Mouse (Mus musculus) heart, embryonic 16.5 days (tissue): ENCODE measurements around the gene Asic4. TPM values are rescaled to one million over a fixed set of nuclear protein-coding genes. Genes with fewer than 3 reads are reported as not detected.

Experiments
- ATAC-seq: fragments of 200-750 bp; cut with Nextera tagmentation; replicated peaks from 2 replicates; pipeline ENCODE4 v1.8.0; 2017; ENCODE audit warnings: moderate number of reproducible peaks; ENCODE audit not compliant: insufficient read depth, low FRiP score; ENCODE audit errors: extremely low read depth
- H3K27ac ChIP-seq: fragments of 300-500 bp; sonication (generic); 2 replicates; pipeline ENCODE4 v1.5.1; 2014; ENCODE audit warnings: mild to moderate bottlenecking, low read length, control low read depth, moderate library complexity
- H3K27me3 ChIP-seq: fragments of 300-500 bp; sonication (generic); 2 replicates; pipeline ENCODE4 v1.6.1; 2014; ENCODE audit warnings: low read length, mixed read lengths; ENCODE audit not compliant: control insufficient read depth, insufficient read depth
- H3K36me3 ChIP-seq: fragments of 300-500 bp; sonication (generic); 2 replicates; pipeline ENCODE4 v1.6.1; 2014; ENCODE audit not compliant: control insufficient read depth, insufficient read depth
- H3K4me1 ChIP-seq: fragments of 300-500 bp; sonication (generic); 2 replicates; pipeline ENCODE4 v1.6.1; 2014; ENCODE audit warnings: low read length, mixed read lengths; ENCODE audit not compliant: control insufficient read depth, insufficient read depth
- H3K4me2 ChIP-seq: fragments of 300-500 bp; sonication (generic); 2 replicates; pipeline ENCODE4 v1.6.1; 2014; ENCODE audit warnings: low read depth, mild to moderate bottlenecking, control low read depth, low read length
- H3K4me3 ChIP-seq: fragments of 300-500 bp; sonication (generic); 2 replicates; pipeline ENCODE4 v1.5.1; 2014; ENCODE audit warnings: mild to moderate bottlenecking, control low read depth, low read length
- H3K9ac ChIP-seq: fragments of 300-500 bp; sonication (generic); 2 replicates; pipeline ENCODE4 v1.6.1; 2014; ENCODE audit warnings: low read length, control low read depth
- H3K9me3 ChIP-seq: fragments of 300-500 bp; sonication (generic); replicated peaks from 2 replicates; pipeline ENCODE4 v1.6.1; 2016; ENCODE audit warnings: low read length; ENCODE audit not compliant: control insufficient read depth
- whole genome bisulfite sequencing: fragments of 180-500 bp; shearing (Covaris S2); extraction: QIAGEN DNeasy Blood & Tissue Kit; methylation state at CpG from one replicate; pipeline ENCODE4 v1.1.7; 2014; 5-methylcytosine and 5-hydroxymethylcytosine counted together
- polyA plus RNA-seq: library from polyadenylated mRNA; unstranded; fragments of >200 nt; fragmentation: Nextera tagmentation; extraction: Ambion mirVana; gene quantifications from 2 replicates; pipeline ENCODE4 v1.2.1, GENCODE M21; 2015

The Asic4 gene
- polyA plus RNA-seq, 1 experiment from 2014 or later = 0.08 TPM

DNA sequence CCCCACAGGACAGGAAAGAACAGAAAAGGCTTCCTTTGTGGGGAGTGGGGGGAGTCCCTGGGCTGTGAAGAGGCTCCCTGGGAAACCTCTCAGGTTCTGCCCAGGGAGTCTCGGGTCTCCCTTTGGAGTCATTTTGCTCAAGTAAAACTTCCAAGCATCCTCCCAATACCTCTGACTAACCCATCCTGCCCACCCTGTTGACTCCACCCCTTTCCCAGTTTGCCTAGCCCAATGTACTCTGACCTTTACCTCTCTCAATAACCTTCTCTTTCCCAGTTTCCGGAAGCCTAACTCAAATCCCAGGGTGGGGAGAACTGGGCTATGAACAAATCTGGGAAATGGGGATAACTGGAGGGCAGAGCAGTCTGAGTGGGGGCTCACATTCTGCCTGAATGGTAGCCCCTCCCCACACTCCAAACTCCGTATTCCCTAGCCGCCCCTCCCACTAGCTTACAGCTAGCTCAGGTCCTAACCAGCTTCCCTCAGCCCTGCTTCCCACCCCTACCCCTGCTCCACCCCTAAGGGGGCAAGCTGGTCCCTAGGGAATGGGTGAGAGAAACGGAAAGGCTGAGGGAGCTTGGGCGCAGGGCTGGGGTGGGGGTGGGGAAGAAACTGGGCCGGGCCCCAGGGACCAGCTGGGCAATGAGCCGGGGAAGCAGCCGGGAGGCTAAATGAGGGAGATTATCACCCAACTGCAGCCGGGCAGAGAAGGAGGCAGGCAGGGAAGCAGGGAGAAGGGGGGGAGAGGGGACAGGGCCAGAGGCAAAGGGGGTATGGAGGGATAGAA, 2.8 kb upstream of the Asic4 start:
- WGBS = 12% methylated on average over 10 of the region's 10 CpGs
- H3K9ac ChIP-seq = no peak overlapping the region

DNA sequence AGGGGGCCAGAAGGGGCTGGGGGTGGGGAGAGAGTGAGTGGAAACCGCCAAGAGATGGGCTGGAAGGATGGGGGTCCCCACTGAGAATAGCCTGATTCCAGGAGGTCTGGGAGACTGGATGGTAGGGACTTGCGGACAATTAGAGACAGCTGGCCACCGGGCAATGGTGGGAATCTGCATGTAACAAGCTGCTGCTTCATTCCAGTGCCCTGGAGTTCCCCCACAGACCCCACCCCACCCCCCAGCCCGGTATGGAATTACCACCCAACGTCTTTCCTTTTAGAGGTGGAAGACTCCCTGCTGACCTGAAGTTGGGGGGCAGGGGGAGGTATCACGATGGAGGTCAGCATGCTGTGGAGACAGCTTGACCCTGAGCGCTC, 2.2 kb upstream of the Asic4 start:
- Histone ChIP-seq H3K9ac (no peak overlapping the region; the same call in 1 of the 2 replicates), H3K27ac (no peak overlapping the region)
- no peak for ATAC-seq

More for the DNA sequence above, 2.8 kb upstream of the Asic4 start:
- Histone ChIP-seq H3K27me3 (peaks cover 69% of the 10 kb centered on the region), H3K4me3 (no peak overlapping the region), H3K9me3 (no peaks in the 10 kb centered on the region), H3K27ac (no peak overlapping the region), H3K4me2 (peak overlapping the region; percentile 41; the same call in 1 of the 2 replicates), H3K4me1 (peaks cover 51% of the 10 kb centered on the region), H3K36me3 (no peaks in the 10 kb centered on the region; the same call in 1 of the 2 replicates)
- ATAC-seq = no peak

DNA sequence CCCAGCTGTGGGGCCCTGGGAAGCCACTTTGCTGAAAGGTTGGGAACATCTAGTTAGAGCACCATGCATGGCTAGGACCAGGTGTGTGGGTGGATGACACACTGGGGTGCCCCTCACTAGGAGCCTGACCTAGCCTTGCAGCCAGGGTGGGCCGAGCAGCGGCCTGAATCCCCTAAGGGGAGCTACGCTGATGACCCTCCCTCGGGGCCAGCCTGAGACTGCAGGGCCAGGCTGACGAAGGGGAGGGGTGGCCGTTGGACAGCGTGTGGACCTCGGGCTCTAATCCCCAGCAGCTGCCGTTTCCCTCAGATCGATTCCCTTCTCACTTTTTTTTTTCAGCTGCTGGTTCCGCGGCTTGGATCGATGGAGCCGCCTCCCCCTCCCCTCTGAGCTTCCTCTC, 1.3 kb upstream of the Asic4 start:
- H3K27ac ChIP-seq = no peak overlapping the region
- H3K4me1 ChIP-seq = peaks cover 51% of the 10 kb centered on the region
- H3K27me3 ChIP-seq = peaks cover 82% of the 10 kb centered on the region
- no peaks in the 10 kb centered on the region for H3K36me3 ChIP-seq
- no peaks in the 10 kb centered on the region for H3K9me3 ChIP-seq
- H3K4me3 ChIP-seq = no peak overlapping the region
- no peak overlapping the region for H3K9ac ChIP-seq
- no peak overlapping the region for H3K4me2 ChIP-seq
- 6% methylated on average over 13 of the region's 14 CpGs for WGBS
- ATAC-seq = no peak

More for the DNA sequence above, 2.2 kb upstream of the Asic4 start:
- no peak overlapping the region for H3K4me2 ChIP-seq
- H3K4me1 ChIP-seq = peaks cover 51% of the 10 kb centered on the region
- WGBS = 2% methylated on average over 7 of the region's 7 CpGs
- peaks cover 75% of the 10 kb centered on the region for H3K27me3 ChIP-seq
- no peak overlapping the region for H3K4me3 ChIP-seq
- no peaks in the 10 kb centered on the region for H3K9me3 ChIP-seq
- H3K36me3 ChIP-seq = no peaks in the 10 kb centered on the region

DNA sequence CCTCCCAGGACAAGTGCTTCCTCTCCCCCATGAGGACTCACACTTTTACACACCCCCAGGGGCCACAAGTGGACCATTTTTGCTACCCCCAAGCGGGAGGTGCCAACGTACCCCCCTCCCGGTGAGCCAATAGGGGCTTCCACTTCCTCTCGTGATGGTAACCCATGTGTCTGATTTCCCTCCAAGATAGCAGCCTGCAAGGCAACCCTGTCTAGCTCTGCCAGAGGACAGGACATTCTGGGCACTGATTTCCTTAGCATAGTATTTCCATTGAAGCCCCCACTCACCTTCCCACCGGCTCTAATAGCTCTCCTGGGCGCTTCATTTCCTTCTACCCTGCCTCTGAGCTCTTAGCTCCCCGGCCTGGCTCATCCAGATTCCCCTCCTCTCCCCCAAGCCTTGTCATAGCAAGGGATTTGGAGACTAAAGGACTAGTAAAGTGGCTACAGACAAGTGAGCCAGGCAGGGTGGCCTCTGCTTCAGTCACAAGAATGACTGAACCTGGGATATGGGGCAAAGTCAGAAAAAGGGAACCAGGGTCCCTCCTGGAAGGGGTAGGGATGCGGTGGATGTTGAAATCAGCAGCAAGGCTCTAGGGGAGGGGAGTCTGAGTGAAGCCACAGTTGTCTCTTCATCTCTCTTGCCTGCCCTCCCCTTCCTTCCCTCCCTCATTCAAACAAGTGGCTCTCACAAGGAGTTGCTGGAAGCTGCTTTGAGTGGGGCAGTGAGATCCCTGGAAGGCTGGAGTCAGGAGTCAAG, 680 bp upstream of the Asic4 start:
- Histone ChIP-seq H3K4me1 (peaks cover 51% of the 10 kb centered on the region), H3K9ac (no peak overlapping the region), H3K4me3 (no peak overlapping the region; the same call in 1 of the 2 replicates), H3K27ac (no peak overlapping the region), H3K4me2 (no peak overlapping the region), H3K9me3 (no peaks in the 10 kb centered on the region), H3K27me3 (peaks cover 84% of the 10 kb centered on the region), H3K36me3 (no peaks in the 10 kb centered on the region)
- WGBS = 16% methylated on average over 8 of the region's 8 CpGs
- no peak for ATAC-seq

DNA sequence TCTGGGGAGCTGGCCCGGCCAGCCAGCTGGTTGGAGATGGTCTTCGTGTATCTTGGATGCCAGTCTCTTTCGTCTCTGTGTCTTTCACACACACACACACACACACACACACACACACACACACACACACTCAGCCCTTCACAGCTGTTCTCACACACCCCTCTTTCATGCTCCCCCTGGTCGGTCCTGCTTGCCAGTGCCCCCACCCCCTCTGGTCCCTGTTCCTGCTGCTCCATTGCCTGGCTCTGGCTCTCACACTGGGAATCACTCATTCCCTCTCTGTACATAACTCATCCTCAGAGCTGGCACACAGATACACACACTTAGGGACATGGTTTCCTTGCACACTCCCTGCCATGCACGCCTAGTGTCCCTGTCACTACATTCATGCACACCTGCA, 1.7 kb downstream of the Asic4 start:
- ATAC-seq = no peak
- H3K4me1 ChIP-seq = peaks cover 27% of the 10 kb centered on the region
- H3K9ac ChIP-seq = no peak overlapping the region
- H3K27ac ChIP-seq = no peak overlapping the region
- no peaks in the 10 kb centered on the region for H3K9me3 ChIP-seq
- H3K36me3 ChIP-seq = no peaks in the 10 kb centered on the region
- H3K27me3 ChIP-seq = peaks cover 85% of the 10 kb centered on the region
- WGBS = 67% methylated on average over 5 of the region's 5 CpGs
- no peak overlapping the region for H3K4me3 ChIP-seq
- no peak overlapping the region for H3K4me2 ChIP-seq

DNA sequence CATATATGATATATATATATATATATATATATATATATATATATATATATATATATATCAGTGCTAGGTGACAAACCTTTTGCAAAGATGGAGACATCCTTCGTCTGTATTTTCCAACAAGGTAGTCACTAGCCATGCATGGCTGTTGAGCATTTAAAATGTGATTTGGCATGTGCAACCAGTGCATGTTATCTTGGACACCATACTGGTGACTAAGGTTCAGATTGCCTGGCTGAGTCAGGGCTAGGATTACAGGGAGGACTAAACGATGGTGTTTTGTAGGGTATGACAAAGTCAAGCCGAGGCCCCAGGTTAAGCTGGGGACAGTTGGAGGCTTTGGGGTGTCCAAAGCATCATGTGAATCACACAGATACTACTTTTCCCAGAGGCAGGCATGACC, 5.2 kb downstream of the Asic4 start:
- Histone ChIP-seq H3K9me3 (no peaks in the 10 kb centered on the region), H3K4me2 (no peak overlapping the region), H3K27ac (no peak overlapping the region), H3K4me1 (peaks cover 17% of the 10 kb centered on the region), H3K27me3 (peaks cover 63% of the 10 kb centered on the region), H3K9ac (no peak overlapping the region), H3K4me3 (no peak overlapping the region), H3K36me3 (no peaks in the 10 kb centered on the region)
- ATAC-seq = no peak
- 64% methylated on average over 3 of the region's 3 CpGs for WGBS

DNA sequence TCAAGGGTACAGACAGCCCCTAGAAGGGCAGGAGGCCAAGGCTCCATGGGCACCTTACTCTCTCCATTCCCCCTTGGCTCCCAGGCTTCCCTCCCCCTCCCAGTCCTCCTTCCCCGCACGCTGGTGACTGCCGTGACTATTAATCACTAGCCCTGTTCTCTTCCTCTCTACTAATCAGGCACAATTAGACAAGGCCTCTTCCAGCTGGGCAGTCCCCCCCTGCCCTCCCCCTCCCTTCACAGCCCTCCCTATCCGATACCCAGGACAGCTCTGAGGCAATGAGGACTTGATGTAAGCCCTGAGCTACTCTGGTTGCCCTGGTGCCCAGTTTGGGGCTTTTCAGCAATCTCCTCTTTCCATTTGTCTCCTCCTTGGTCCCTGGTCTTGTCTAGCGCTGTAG, 5.7 kb downstream of the Asic4 start:
- no peak for ATAC-seq
- Histone ChIP-seq H3K4me3 (no peak overlapping the region), H3K9ac (no peak overlapping the region), H3K27me3 (peaks cover 58% of the 10 kb centered on the region), H3K36me3 (no peaks in the 10 kb centered on the region), H3K4me2 (no peak overlapping the region), H3K9me3 (no peaks in the 10 kb centered on the region), H3K27ac (no peak overlapping the region), H3K4me1 (peaks cover 12% of the 10 kb centered on the region)
- 54% methylated on average over 5 of the region's 5 CpGs for WGBS

DNA sequence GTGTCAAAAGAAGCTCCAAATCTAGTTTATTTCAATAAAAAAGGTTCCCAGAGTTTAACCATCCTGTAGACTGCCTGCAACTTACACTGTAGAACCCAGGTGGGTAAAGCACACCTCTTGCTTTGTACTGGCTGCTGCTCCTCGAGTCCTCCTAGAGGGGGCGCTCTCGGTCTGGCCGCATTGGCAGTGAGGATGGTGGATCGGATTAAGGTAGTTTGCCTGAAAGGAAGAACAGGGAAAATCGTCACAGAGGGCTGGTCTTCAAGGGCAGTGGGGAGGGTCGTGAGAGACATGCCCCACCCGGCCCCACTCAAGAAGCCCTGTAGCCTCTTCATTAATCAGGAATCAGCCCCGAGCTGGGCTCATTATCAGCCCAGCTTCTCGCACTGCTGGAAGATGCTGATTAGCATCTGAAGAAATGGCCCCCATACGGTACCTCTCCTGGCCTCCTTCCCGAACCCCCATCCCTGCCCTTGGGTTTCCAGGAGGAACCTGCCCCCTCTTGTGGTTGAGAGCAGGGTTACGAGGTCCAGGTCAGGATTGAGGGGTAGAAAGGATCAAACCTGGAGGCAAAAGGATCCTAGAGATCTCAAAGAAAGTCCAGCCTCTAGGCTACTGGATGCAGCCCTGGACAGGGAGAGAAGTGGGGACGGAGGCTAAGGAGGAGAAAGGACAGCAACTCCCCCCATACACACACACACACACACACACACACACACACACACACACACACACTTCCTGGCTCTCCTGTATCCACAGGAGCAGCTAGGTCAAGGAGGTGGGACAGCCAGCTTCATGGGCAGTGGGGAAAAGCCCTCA, 6.7 kb downstream of the Asic4 start:
- no peak overlapping the region for H3K9ac ChIP-seq
- H3K4me3 ChIP-seq = no peak overlapping the region
- no peaks in the 10 kb centered on the region for H3K36me3 ChIP-seq
- WGBS = 18% methylated on average over 13 of the region's 14 CpGs
- no peaks in the 10 kb centered on the region for H3K9me3 ChIP-seq
- H3K27ac ChIP-seq = no peak overlapping the region
- peaks cover 50% of the 10 kb centered on the region for H3K27me3 ChIP-seq
- no peak for ATAC-seq
- no peak overlapping the region for H3K4me2 ChIP-seq
- peaks cover 11% of the 10 kb centered on the region for H3K4me1 ChIP-seq
